Mouse (Mus musculus) retina, embryonic 14.5 days (tissue): ENCODE results near the gene Arhgef1.
"Not testable (repeated sequence)": the region's sequence is repeated elsewhere in the genome, so short reads cannot be mapped to it uniquely, and the experiment has no call there.

Experiments used
- DNase-seq: peaks from one replicate; pipeline ENCODE4 v3.0.0-alpha.2; 2015; ENCODE audit warnings: low spot score

The Arhgef1 gene

GRCm38 (mm10) chr7:24890281-24891216 is 12.2 kb upstream of the Arhgef1 start:
- peak; percentile 88 for DNase-seq

- DNase-seq, result no peak
Observed at GRCm38 (mm10) chr7:24891241-24892124, 11.2 kb upstream of the Arhgef1 start.

- no peak for DNase-seq
Observed at GRCm38 (mm10) chr7:24892125-24892583, 10.6 kb upstream of the Arhgef1 start.

DNA sequence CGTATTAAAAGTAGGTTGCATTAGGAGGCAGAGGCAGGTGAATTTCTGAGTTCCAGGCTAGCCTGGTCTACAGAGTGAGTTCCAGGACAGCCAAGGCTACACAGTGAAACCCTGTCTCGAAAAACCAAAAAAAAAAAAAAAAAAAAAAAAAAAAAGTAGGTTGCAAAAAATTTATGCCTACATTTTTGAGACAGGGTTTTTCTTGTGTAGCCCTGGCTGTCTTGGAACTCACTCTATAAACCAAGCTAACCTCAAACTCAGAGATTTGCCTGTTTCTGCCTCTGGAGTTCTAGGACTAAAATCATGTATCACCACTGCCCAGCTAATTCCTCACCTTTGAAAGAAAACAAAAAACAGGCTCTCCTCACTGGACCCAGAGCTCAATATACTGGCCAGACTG is 7.0 kb upstream of the Arhgef1 start:
- DNase-seq, result not testable (repeated sequence)

DNA sequence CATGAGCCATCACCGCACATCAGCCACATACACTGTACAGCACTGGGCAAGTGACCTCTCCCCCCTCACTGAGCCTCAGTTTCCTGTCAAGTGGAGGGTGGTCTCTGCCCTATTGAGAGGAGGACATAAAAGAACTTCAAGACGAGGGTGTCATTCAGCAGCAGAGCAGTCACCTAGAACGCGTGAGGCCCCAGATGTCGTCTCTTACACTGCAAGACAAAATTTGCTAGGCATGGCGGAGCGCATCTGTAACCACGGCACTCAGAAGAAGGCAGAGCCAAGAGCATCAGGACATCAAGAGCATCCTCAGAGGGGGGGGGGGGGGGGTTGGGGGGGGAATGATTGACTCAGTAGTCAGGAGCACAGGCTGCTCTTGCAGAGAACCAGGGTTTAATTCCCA is 6.4 kb upstream of the Arhgef1 start:
- no peak for DNase-seq

- no peak for DNase-seq
Observed at GRCm38 (mm10) chr7:24897224-24897623, 5.5 kb upstream of the Arhgef1 start, which contains the start of gene Cd79a. Gene Cd79a (plus strand): TSS chr7:24897381.

GRCm38 (mm10) chr7:24897959-24898358 is 4.8 kb upstream of the Arhgef1 start:
- DNase-seq, result no peak

GRCm38 (mm10) chr7:24901114-24901513 is 1.6 kb upstream of the Arhgef1 start:
- no peak for DNase-seq

GRCm38 (mm10) chr7:24901842-24902241 is 870 bp upstream of the Arhgef1 start:
- peak; percentile 32 for DNase-seq

GRCm38 (mm10) chr7:24902264-24902629 is 465 bp upstream of the Arhgef1 start:
- DNase-seq, result no peak

DNA sequence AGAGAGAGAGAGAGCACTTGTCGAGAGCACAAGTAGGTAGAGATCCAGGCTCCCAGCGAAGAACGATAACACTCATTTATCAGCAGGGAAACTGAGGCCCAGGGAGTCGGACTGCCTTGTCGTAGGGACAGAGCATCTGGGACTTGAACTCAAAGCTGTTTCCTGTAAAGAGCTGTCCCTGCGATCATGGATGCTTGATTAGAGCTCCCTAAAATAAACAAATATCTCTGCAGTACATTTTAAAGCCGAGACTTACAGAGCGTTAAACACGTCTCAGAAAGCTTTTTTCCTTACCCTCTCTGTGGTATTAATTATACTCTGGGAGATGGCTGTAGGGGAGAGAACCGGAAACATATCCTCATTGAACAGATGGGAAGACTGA is 723 bp downstream of the Arhgef1 start:
- no peak for DNase-seq

DNA sequence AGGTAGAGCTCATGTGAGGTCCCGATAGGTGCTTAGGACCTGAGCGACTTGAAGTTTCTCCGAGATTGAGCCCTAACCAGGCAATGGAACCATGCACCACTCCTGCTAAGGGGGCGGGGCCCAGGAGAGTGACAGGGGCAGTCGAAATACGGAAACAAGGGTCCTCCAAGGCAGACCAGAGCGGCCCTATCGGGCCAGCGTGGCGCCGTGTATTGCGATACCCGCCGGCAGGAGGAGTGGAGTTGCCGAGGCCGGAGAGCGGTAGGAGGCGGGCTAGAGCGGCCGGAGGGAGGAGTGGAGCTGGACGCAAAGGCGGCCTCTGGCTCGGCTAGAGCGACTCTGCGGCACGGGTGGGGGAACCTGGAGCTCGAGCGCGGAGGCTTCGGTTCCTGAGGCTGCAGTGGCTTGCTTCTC is 1.4 kb downstream of the Arhgef1 start:
- peak; percentile 98 for DNase-seq

DNA sequence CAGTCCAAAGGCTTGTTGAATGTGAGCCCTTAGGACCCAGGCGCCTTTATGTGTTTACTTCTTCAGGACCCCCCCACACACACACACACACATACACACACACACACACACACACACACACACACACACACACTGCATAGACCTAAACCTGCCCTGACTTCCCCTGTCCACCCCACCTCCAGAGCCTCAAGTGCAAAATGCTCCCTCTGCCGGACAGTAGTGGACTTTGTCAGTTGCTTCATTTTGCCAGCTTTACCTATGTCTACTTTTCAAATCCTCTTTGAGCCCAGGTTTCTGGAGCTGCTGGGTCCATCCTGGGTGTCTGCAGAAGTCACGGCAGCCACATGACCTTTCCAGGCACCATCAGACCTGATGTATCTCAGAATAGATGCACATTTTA is 2.2 kb downstream of the Arhgef1 start:
- peak; percentile 84 for DNase-seq

- no peak for DNase-seq
Observed at GRCm38 (mm10) chr7:24906551-24906950, 3.8 kb downstream of the Arhgef1 start.

GRCm38 (mm10) chr7:24907211-24907748 is 4.6 kb downstream of the Arhgef1 start:
- DNase-seq, result no peak

DNA sequence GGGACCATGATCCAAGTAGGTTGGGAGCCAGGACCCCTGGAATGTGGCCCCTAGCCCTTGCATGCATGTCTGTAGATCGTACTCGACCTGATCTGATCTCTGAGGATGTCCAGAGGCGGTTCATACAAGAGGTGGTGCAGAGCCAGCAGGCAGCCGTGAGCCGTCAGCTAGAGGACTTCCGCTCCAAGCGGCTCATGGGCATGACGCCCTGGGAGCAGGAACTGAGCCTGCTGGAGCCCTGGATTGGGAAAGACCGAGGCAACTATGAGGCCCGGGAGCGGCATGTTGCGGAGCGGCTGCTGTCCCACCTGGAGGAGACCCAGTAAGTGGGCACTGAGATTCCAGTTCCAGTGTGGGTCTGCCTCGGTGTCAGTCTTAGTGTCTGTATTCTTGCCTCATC is 9.8 kb downstream of the Arhgef1 start:
- DNase-seq, result no peak

GRCm38 (mm10) chr7:24918763-24919323 is 16.1 kb downstream of the Arhgef1 start:
- DNase-seq, result no peak

- DNase-seq, result no peak
Observed at GRCm38 (mm10) chr7:24919728-24920127, 17.0 kb downstream of the Arhgef1 start.

- DNase-seq, result no peak
Observed at GRCm38 (mm10) chr7:24930475-24930874, 27.8 kb downstream of the Arhgef1 start.

DNA sequence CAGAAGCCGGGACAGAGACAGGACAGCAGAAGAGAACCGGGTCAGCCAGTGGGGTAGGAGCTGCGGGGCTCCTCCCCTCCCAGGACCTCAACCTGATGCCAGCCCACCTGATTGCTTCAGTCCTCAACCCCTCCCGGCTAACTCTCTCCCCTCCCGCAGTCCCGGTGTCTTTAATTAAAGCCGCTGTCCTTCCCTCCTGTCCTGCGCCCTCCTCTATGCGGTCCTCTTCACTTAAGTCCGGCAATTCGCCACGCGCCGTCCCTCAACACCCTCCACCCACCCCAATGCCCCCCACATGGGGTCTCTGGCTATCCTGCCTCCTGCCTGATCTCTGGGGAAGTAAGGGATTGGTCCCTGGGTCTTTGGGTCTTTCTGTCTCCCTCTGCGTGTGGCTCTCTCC is 28.9 kb downstream of the Arhgef1 start:
- no peak for DNase-seq

GRCm38 (mm10) chr7:24943641-24944040 is 40.9 kb downstream of the Arhgef1 start:
- no peak for DNase-seq
